ENCODE assay signal across 9 mouse cellular contexts in the genomic region with DNA sequence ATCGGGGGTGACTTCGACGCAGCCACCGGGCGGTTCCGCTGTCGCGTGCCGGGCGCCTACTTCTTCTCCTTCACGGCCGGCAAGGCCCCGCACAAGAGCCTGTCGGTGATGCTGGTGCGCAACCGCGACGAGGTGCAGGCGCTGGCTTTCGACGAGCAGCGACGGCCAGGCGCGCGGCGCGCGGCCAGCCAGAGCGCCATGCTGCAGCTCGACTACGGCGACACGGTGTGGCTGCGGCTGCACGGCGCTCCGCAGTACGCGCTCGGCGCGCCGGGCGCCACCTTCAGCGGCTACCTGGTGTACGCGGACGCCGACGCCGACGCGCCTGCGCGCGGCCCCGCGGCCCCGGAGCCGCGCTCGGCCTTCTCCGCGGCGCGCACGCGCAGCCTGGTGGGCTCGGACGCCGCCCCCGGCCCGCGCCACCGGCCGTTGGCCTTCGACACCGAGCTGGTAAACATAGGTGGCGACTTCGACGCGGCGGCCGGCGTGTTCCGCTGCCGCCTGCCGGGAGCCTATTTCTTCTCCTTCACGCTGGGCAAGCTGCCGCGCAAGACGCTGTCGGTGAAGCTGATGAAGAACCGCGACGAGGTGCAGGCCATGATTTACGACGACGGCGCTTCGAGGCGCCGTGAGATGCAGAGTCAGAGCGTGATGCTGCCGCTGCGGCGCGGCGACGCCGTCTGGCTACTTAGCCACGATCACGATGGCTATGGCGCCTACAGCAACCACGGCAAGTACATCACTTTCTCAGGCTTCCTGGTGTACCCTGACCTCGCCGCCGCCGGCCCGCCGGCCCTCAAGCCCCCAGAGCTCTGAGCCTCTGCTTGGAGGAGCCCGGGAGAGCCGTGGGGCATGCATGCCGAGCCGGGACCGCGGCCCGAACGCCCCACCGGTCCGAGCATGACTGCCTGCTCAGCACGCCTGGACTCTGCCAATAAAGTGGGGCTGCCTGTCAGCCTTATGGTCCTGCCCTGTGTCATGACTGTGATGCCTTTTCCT. TPM values are rescaled to one million over a fixed set of nuclear protein-coding genes. Genes with fewer than 3 reads are reported as not detected.
DNase-seq lines count a peak whose midpoint lies in the region; ATAC-seq and TF ChIP-seq lines count a peak whose summit lies in the region.
"Had no signal": no experiment of that assay in that cellular context is flagged by ENCODE, and none has a peak within 500 bp of the region (broad histone marks: within the 10 kb centered on the region; RNA-seq: fewer than 3 reads in every experiment).

No protein-coding gene starts in this region.

- peak; percentile 49 to 67 for DNase-seq in layer of hippocampus, postnatal 10 days (ENCODE audit: low spot score in 2 of 2)
- DNase-seq in layer of hippocampus, adult 9-11 months: no peak
- DNase-seq in embryo, embryonic 10 days (ENCODE audit: low spot score): peak; percentile 64
- peak; percentile 24 to 28 for DNase-seq in kidney, adult 8-10 months
- peak; percentile 42 for DNase-seq in lung, adult 2 months
- DNase-seq in thymus, postnatal 0 days (ENCODE audit: low spot score): peak; percentile 65

- TF ChIP-seq CTCF in lung, adult 2 months (IDR thresholded peaks at IDR 0.05; ENCODE audit: insufficient read depth, low read length): no peak

- H3K4me3 ChIP-seq in lung, adult 2 months (replicated peaks; ENCODE audit: extremely low read depth, low read depth, low read length): peak overlapping the region; percentile 49

- no peak for TF ChIP-seq POLR2A in lung, adult 2 months (IDR thresholded peaks at IDR 0.05; ENCODE audit: borderline replicate concordance, extremely low read depth, low read depth, low read length)

- H3K4me1 ChIP-seq in lung, adult 2 months (ENCODE audit: control insufficient read depth, insufficient read depth, low read length): no peaks in the 10 kb centered on the region; the same call in 1 of the 2 replicates

- WGBS in lung, adult 2 months: 4% methylated on average over 133 of the region's 133 CpGs

- peak; percentile 49 for ATAC-seq in granulocyte monocyte progenitor cell, adult 5-6 weeks (replicated peaks; ENCODE audit: poor library complexity, severe bottlenecking)
- ATAC-seq in neutrophil, adult 5-6 weeks (ENCODE audit: extremely low read depth, insufficient number of reproducible peaks, low FRiP score, poor library complexity, severe bottlenecking): 0 out of 2 replicates have a peak, but pooled peaks have one; percentile 9

RNA-seq across cellular contexts. Expression of a gene that starts 4.2 kb away (rescaled TPM):
- 100 to 1,000 TPM; 157 to 186 TPM for total RNA-seq in layer of hippocampus, postnatal 10 days (2021)
- not detected in 2 replicates for total RNA-seq in granulocyte monocyte progenitor cell, adult 5-6 weeks (2014; fragmentation: Nextera tagmentation)
- total RNA-seq in granulocyte monocyte progenitor cell, adult 5-6 weeks (2017): not detected in 2 replicates
- polyA plus RNA-seq in lung, adult 2 months (2012; rRNA removed): 4.9 and 6.6 TPM in 2 replicates
- total RNA-seq in neutrophil, adult 5-6 weeks (2017): not detected in 2 replicates
- 4.4 and 4.5 TPM in 2 replicates for polyA plus RNA-seq in thymus, postnatal 0 days (2015; fragmentation: Nextera tagmentation; extraction: Ambion mirVana)
- total RNA-seq: MEL had no signal

RNA-seq across cellular contexts. Expression of a gene that starts 14.7 kb away (rescaled TPM):
- 10 to 100 TPM; 30.9 to 34.9 TPM for total RNA-seq in layer of hippocampus, postnatal 10 days (2021)
- 14.4 and 16.4 TPM in 2 replicates for total RNA-seq in granulocyte monocyte progenitor cell, adult 5-6 weeks (2014; fragmentation: Nextera tagmentation)
- total RNA-seq in granulocyte monocyte progenitor cell, adult 5-6 weeks (2017): 18.1 and 26.1 TPM in 2 replicates
- polyA plus RNA-seq in lung, adult 2 months (2012; rRNA removed): 10.4 and 15.6 TPM in 2 replicates
- total RNA-seq in neutrophil, adult 5-6 weeks (2017): 16.3 and 16.5 TPM in 2 replicates
- 30.8 and 31.8 TPM in 2 replicates for polyA plus RNA-seq in thymus, postnatal 0 days (2015; fragmentation: Nextera tagmentation; extraction: Ambion mirVana)

RNA-seq across cellular contexts. Expression of a gene that starts 14.8 kb away (rescaled TPM):
- 100 to 1,000 TPM; 224 to 227 TPM for total RNA-seq in layer of hippocampus, postnatal 10 days (2021)
- total RNA-seq in granulocyte monocyte progenitor cell, adult 5-6 weeks (2014; fragmentation: Nextera tagmentation): 159 TPM in 2 replicates
- 93.2 and 128 TPM in 2 replicates for total RNA-seq in granulocyte monocyte progenitor cell, adult 5-6 weeks (2017)
- 70.9 and 115 TPM in 2 replicates for polyA plus RNA-seq in lung, adult 2 months (2012; rRNA removed)
- total RNA-seq in neutrophil, adult 5-6 weeks (2017): 66.7 and 76.9 TPM in 2 replicates
- 224 and 230 TPM in 2 replicates for polyA plus RNA-seq in thymus, postnatal 0 days (2015; fragmentation: Nextera tagmentation; extraction: Ambion mirVana)

RNA-seq across cellular contexts. Expression of a gene that starts 42.9 kb away (rescaled TPM):
- total RNA-seq in layer of hippocampus, postnatal 10 days (2021): 100 to 1,000 TPM; 141 to 156 TPM
- 152 and 169 TPM in 2 replicates for total RNA-seq in granulocyte monocyte progenitor cell, adult 5-6 weeks (2014; fragmentation: Nextera tagmentation)
- 206 and 241 TPM in 2 replicates for total RNA-seq in granulocyte monocyte progenitor cell, adult 5-6 weeks (2017)
- polyA plus RNA-seq in lung, adult 2 months (2012; rRNA removed): 35.0 and 69.1 TPM in 2 replicates
- total RNA-seq in neutrophil, adult 5-6 weeks (2017): 91.6 and 92.8 TPM in 2 replicates
- 140 and 150 TPM in 2 replicates for polyA plus RNA-seq in thymus, postnatal 0 days (2015; fragmentation: Nextera tagmentation; extraction: Ambion mirVana)

RNA-seq across cellular contexts. Expression of a gene that starts 50.3 kb away (rescaled TPM):
- 100 to 1,000 TPM; 109 to 116 TPM for total RNA-seq in layer of hippocampus, postnatal 10 days (2021)
- 42.2 and 46.0 TPM in 2 replicates for total RNA-seq in granulocyte monocyte progenitor cell, adult 5-6 weeks (2014; fragmentation: Nextera tagmentation)
- total RNA-seq in granulocyte monocyte progenitor cell, adult 5-6 weeks (2017): 25.2 and 26.5 TPM in 2 replicates
- 31.1 and 36.2 TPM in 2 replicates for polyA plus RNA-seq in lung, adult 2 months (2012; rRNA removed)
- 41.1 and 53.0 TPM in 2 replicates for total RNA-seq in neutrophil, adult 5-6 weeks (2017)
- 54.9 and 65.4 TPM in 2 replicates for polyA plus RNA-seq in thymus, postnatal 0 days (2015; fragmentation: Nextera tagmentation; extraction: Ambion mirVana)

Comparison
In these comparisons a context has a peak if more than half of its experiments do, and no peak if none do; other contexts are left out.
1. RNA of a gene that starts 4.2 kb away (total RNA-seq): 157 to 186 TPM in layer of hippocampus, postnatal 10 days; not detected in neutrophil, adult 5-6 weeks and not detected in granulocyte monocyte progenitor cell, adult 5-6 weeks; every median in the first group is over 100 times any median in the second.